Mouse (Mus musculus): ENCODE measurements around the gene Tbk1.

Tbk1 gene

DNA sequence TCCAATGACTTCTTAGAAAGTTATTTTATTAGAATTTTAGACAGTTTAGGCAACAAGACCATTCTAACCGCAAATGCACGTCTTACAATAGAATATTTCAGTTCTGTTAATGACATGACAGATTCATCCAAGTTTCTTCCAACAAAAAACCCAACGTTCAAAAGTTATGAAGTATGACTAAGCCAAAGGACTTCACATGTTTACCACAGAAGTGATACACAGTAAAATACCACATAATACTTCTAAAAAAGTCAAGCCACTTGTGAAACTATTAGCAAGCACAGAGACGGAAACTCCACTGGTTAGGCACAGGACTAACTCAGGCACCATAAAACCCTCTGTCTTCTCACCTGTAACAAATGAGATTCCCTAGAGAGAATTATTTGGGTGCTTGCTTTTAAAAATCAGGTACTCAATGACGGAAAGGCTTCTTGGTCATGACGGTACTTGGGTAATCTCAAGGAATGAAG is 819 bp upstream of the Tbk1 start:
- DNase-seq (ENCODE audit: low spot score) = no peak

GRCm38 (mm10) chr10:121585791-121586642 is 570 bp downstream of the Tbk1 start:
- DNase-seq (ENCODE audit: low spot score) = peak; percentile 24

DNA sequence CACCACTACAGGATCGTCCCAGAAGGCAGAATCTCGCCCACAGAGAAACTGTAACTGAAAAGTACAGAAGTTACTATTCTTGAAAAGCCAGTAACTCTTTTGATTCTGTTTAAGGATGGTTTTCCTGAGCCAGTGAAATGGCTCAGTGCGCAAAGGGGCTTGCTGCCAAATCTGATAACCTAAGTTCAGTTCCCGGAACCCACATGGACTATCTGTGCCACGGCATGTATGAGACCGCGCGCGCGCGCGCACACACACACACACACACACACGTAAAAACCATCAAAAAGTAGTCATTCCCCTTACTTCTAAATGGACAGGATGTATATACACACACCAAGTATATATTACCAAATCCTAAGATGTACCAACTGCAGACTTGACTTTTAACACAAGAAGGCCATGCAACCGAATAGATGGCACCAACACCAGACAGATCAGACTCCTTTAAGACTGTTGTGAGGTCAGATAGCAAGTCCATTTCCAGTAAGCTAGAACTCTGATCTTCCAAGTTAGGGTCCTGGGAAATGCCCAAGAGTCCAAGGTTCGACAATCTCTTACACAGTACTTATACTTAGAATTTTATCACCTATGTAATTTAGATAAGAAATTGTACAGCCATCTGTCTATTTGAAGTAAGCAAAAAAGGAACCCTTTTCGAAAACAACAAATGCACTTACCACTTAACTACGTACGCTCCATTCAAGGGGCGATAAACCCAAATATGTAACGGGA is 1.4 kb downstream of the Tbk1 start:
- peak; percentile 38 for DNase-seq (ENCODE audit: low spot score)

DNA sequence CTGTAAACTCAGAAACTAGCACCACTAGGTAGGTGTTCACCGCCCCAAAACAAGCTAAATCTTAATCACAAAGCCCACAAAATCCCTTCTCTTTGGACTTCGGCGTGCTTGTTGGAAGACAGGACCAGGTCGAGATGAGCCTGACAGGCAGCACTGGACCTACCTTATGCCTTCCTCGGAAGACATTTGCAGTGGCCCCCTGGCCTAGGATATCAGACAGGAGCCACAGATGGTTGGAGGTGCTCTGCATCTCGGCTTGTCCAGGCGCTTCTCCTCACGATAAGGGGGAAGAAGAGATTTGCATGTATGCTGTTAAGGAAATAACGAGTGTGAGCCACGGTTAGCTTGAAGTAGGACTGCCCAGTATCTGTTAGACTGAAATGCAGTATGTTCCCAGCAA is 2.6 kb downstream of the Tbk1 start:
- peak; percentile 31 for DNase-seq (ENCODE audit: low spot score)

- DNase-seq (ENCODE audit: low spot score) = no peak
These were observed 3.6 kb downstream of the Tbk1 start for GRCm38 (mm10) chr10:121583016-121583415.

GRCm38 (mm10) chr10:121582287-121582686 is 4.3 kb downstream of the Tbk1 start:
- DNase-seq (ENCODE audit: low spot score) = peak; percentile 33

DNA sequence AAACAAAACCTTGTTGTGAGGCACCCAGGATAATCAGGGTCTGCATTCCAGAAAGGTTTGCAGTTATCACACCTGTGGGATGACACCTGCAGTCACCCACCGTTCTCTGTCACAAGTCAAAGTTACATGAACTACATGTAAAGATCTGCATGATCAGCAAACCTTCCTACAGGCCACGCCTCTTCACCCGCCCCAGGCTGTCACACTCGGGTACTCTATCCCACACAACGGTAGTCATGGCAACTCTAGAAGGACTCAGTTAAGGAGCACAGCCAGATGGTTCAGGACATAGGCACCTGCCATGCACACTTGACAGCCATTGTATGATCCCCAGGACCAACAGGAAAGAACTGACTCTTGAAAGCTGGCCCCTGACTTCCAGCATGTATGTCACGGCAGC is 5.2 kb downstream of the Tbk1 start:
- peak; percentile 33 for DNase-seq (ENCODE audit: low spot score)

GRCm38 (mm10) chr10:121580381-121580780 is 6.2 kb downstream of the Tbk1 start:
- DNase-seq (ENCODE audit: low spot score) = no peak

GRCm38 (mm10) chr10:121576372-121576771 is 10.2 kb downstream of the Tbk1 start:
- DNase-seq (ENCODE audit: low spot score) = peak; percentile 29

DNA sequence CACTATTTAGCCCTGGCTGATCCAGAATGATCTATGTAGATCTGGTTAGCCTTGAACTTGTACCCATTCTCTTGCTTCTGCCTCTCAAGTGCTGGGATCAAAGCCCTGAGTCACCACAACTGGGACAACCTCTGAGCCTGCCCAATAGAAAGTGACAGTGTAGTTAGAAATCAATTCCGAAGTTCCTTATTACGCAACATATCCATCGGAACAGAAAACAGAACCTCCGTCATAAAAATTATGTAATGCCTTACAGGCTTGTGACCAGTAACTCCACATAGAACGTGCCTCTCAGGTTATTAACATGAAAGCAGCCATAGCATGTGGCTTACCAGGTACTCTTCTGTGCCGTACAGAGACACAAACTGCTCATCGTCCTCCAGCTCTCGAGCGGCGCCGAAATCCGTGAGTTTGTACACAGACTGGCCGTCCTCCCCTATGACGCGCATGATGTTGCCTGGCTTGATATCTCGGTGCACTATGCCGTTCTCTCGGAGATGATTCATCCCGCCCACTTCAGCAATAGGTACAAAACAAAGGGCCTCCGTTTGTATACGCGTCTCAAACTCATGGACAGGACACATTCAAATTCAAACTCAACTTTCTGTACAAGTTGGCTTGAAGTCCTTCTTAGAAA is 15.0 kb downstream of the Tbk1 start:
- DNase-seq (ENCODE audit: low spot score) = no peak

GRCm38 (mm10) chr10:121571031-121571430 is 15.6 kb downstream of the Tbk1 start:
- DNase-seq (ENCODE audit: low spot score) = no peak

DNA sequence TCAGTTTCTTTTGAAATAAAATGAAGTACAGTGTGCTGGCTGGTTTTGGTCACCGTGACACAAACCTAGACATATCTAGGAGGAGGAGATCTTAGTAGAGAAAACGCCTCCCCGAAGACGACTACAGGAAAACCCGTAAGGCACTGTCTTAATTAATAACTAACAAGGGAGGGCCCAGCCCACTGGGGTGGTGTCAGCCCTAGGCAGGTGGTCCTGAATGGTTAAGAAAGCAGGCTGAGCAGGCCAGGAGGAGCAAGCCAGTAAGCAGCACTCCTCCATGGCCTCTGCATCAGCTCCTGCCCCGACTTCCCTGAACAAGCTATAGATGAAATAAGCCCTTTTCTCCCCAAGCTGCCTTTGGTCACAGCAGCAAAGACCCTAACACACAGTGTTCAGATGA is 16.8 kb downstream of the Tbk1 start:
- no peak for DNase-seq (ENCODE audit: low spot score)

GRCm38 (mm10) chr10:121569001-121569589 is 17.5 kb downstream of the Tbk1 start:
- DNase-seq (ENCODE audit: low spot score) = no peak

GRCm38 (mm10) chr10:121568534-121568933 is 18.1 kb downstream of the Tbk1 start:
- peak; percentile 10 for DNase-seq (ENCODE audit: low spot score)

- peak; percentile 23 for DNase-seq (ENCODE audit: low spot score)
These were observed 18.6 kb downstream of the Tbk1 start for GRCm38 (mm10) chr10:121568026-121568425.

- DNase-seq (ENCODE audit: low spot score) = no peak
These were observed 22.1 kb downstream of the Tbk1 start for GRCm38 (mm10) chr10:121564447-121564846.

DNA sequence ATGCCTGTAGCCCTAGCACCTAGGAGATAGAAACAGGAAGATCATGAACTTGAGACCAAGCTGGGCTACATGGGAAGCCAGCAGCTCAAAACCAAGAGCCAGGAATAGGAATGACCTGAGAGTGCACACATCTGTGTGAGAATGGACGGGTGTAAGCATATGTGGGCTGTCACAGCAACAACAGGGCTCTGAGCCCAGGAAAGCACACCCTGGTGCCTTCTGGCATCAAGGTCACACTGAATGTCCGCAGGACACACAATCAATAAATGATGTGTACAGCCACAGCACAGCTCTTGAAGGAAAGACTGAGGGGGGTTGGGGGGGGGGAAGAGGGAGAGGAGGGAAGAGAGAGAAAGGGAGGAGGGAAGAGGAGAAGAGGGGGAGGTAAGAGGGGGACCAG is 28.4 kb downstream of the Tbk1 start:
- no peak for DNase-seq (ENCODE audit: low spot score)

DNA sequence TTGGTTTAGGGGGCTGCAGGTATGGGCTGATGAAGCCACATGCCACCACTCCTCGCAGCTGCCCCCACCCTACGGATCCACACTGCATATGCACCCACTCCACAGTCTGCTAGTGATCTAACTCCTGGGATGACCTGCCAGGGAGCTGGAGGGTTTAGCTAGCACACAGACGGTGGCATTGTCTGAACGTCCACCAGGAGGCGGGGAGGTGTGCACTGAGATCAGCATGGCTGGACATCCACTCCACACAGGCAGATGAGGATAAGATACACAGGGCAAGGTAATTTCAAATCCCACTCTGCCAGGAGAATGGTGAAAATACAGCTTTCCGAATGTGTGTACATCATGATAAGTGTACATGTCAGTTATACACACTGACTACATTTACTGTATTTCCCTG is 30.3 kb downstream of the Tbk1 start:
- DNase-seq (ENCODE audit: low spot score) = no peak

DNA sequence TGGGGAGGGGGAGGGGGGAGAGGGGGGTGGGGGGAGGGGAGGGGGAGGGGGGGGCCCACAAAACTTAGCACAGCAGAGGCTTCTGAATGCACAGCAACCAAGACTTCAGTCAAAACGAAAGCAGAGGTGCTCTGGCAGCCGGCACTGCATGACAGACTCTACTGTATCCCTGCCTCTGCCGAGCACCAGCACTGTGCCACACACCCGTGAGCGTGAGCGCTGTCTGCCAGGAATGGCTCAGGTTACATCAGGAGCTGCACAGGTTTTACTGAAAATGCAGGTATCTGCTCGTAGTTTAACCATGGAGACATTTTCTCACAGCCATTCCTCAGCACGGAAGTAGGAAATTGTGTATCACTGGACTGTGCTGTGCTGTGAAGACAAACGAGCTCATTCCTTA is 36.3 kb downstream of the Tbk1 start:
- DNase-seq (ENCODE audit: low spot score) = no peak

DNA sequence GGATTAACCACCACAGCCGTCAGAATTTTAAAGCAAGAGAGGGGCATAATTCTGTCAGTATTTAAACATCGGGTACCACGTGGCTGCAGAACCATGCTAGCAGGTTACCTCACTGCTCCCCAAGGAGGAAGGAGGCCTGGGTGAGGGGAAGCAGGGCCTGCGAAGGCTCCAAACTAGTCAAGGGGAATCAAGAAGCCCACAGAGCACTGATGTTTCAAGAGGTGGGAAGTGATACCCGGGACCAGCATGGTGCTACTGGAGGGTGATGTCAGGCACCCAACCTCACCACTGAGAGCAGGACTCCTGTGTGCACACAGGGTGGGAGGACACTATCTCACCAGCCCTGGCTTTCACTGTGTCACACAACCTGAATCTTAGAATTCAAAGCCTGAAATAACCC is 36.9 kb downstream of the Tbk1 start:
- no peak for DNase-seq (ENCODE audit: low spot score)

- DNase-seq (ENCODE audit: low spot score) = no peak
These were observed 39.4 kb downstream of the Tbk1 start for GRCm38 (mm10) chr10:121547162-121547561.

- DNase-seq (ENCODE audit: low spot score) = no peak
These were observed 43.0 kb downstream of the Tbk1 start for GRCm38 (mm10) chr10:121543577-121543976.

All from testis, postnatal 10 days (tissue).